Mouse (Mus musculus) heart, postnatal 10 days (tissue): ENCODE results near the gene 1700088E04Rik. TPM values are rescaled to one million over a fixed set of nuclear protein-coding genes. Genes with fewer than 3 reads are reported as not detected.
A peak's percentile ranks its signal among the peaks of the same experiment; 100 is the strongest.

ENCODE experiments used
- DNase-seq, 2 experiments: peaks; one replicate each; pipeline ENCODE4 v3.0.0; 2021
- intact Hi-C: fragments of 180-260 bp; cut with DNase I; formaldehyde crosslinking; loops from one replicate; pipeline ENCODE4 v1.15.1; 2025
- total RNA-seq, 2 experiments: library from RNA; stranded (reverse); gene quantifications; 2 replicates each; pipeline ENCODE4 v1.2.3; 2021

1700088E04Rik gene
- total RNA-seq, 2 experiments from 2014 or later, result 1.8 to 2.3 TPM

- intact Hi-C loops, result no loop called here
- peak; percentile 71 to 73 for DNase-seq
These were observed 7.8 kb downstream of the 1700088E04Rik start for GRCm38 (mm10) chr15:79133191-79133661.

- DNase-seq, result peak; percentile 84 to 90
- intact Hi-C loops, result no loop called here
These were observed 9.6 kb downstream of the 1700088E04Rik start for GRCm38 (mm10) chr15:79131442-79131841.

GRCm38 (mm10) chr15:79130782-79131181 lies 10.3 kb downstream of the 1700088E04Rik start:
- intact Hi-C loops, result no loop called here
- DNase-seq, result no peak

- DNase-seq, result no peak
- intact Hi-C loops, result no loop called here
These were observed 11.7 kb downstream of the 1700088E04Rik start for GRCm38 (mm10) chr15:79129311-79129710.

- DNase-seq, result no peak
- intact Hi-C loops, result no loop called here
These were observed 12.8 kb downstream of the 1700088E04Rik start for GRCm38 (mm10) chr15:79128208-79128607.

- intact Hi-C loops, result no loop called here
- DNase-seq, result no peak
These were observed 14.0 kb downstream of the 1700088E04Rik start for GRCm38 (mm10) chr15:79127101-79127500.

- intact Hi-C loops, result loop anchor here (1.0 kb wide), 1 partner anchor 33 kb away; no protein-coding TSS in a partner anchor
- DNase-seq, result peak; percentile 67 to 77
These were observed 14.7 kb downstream of the 1700088E04Rik start for GRCm38 (mm10) chr15:79126217-79126932.

GRCm38 (mm10) chr15:79124331-79124875 lies 16.6 kb downstream of the 1700088E04Rik start:
- intact Hi-C loops, result no loop called here
- no peak for DNase-seq

- DNase-seq, result peak; percentile 76 to 86
- intact Hi-C loops, result no loop called here
These were observed 17.3 kb downstream of the 1700088E04Rik start for GRCm38 (mm10) chr15:79123751-79124150.

- intact Hi-C loops, result no loop called here
These were observed 18.5 kb downstream of the 1700088E04Rik start for GRCm38 (mm10) chr15:79122546-79122945.

GRCm38 (mm10) chr15:79122119-79122518 lies 18.9 kb downstream of the 1700088E04Rik start:
- intact Hi-C loops, result no loop called here
- DNase-seq, result no peak

More at GRCm38 (mm10) chr15:79122546-79122945, 18.5 kb downstream of the 1700088E04Rik start:
- no peak for DNase-seq

- DNase-seq, result peak in 1 of 2 experiments; percentile 12
- intact Hi-C loops, result no loop called here
These were observed 21.6 kb downstream of the 1700088E04Rik start for GRCm38 (mm10) chr15:79119491-79119890.

GRCm38 (mm10) chr15:79115276-79115675 lies 25.8 kb downstream of the 1700088E04Rik start:
- peak in 1 of 2 experiments; percentile 53 for DNase-seq
- intact Hi-C loops, result no loop called here

- intact Hi-C loops, result no loop called here
- DNase-seq, result peak; percentile 78 to 81
These were observed 29.3 kb downstream of the 1700088E04Rik start for GRCm38 (mm10) chr15:79111774-79112173.

- intact Hi-C loops, result no loop called here
- peak in 1 of 2 experiments; percentile 7 for DNase-seq
These were observed 30.5 kb downstream of the 1700088E04Rik start for GRCm38 (mm10) chr15:79110528-79110927.

- DNase-seq, result peak in 1 of 2 experiments; percentile 31
- intact Hi-C loops, result no loop called here
These were observed 31.0 kb downstream of the 1700088E04Rik start for GRCm38 (mm10) chr15:79110031-79110430.

- no peak for DNase-seq
- intact Hi-C loops, result no loop called here
These were observed 31.6 kb downstream of the 1700088E04Rik start for GRCm38 (mm10) chr15:79109321-79109934.

GRCm38 (mm10) chr15:79108421-79109320 lies 32.4 kb downstream of the 1700088E04Rik start, which contains the start of gene Micall1:
Gene Micall1, plus strand, starts transcription at chr15:79108898.
- intact Hi-C loops, result no loop called here
- DNase-seq, result peak; percentile 78 to 80

- DNase-seq, result no peak
- intact Hi-C loops, result no loop called here
These were observed 33.1 kb downstream of the 1700088E04Rik start for GRCm38 (mm10) chr15:79107966-79108365.

GRCm38 (mm10) chr15:79105804-79106203 lies 35.2 kb downstream of the 1700088E04Rik start:
- DNase-seq, result no peak
- intact Hi-C loops, result no loop called here
